Comparison of ENCODE assay signal across 8 mouse cellular contexts in genomic region chr12:21265946-21266783, GRCm38 (mm10). TPM values are rescaled to one million over a fixed set of nuclear protein-coding genes. Genes with fewer than 3 reads are reported as not detected.
DNase-seq lines count a peak whose midpoint lies in the region; ATAC-seq and TF ChIP-seq lines count a peak whose summit lies in the region.

No protein-coding gene starts in this region.

- TF ChIP-seq CTCF in liver, embryonic 14.5 days (IDR thresholded peaks at IDR 0.05; ENCODE audit: low read depth): peak; percentile 78

- no peaks in the 10 kb centered on the region for H3K27me3 ChIP-seq in forebrain, embryonic 16.5 days (replicated peaks; ENCODE audit: control insufficient read depth, insufficient read depth, low read length)
- no peaks in the 10 kb centered on the region for H3K27me3 ChIP-seq in liver, embryonic 14.5 days (ENCODE audit: control insufficient read depth, insufficient read depth, low read length)
- H3K27me3 ChIP-seq in neural tube, embryonic 12.5 days (replicated peaks): no peaks in the 10 kb centered on the region

- H3K4me3 ChIP-seq in ES-E14 (ENCODE audit: insufficient read depth in 1 of 2, low read depth in 1 of 2, low read length in 2 of 2, poor library complexity in 1 of 2, severe bottlenecking in 1 of 2): no peak overlapping the region
- H3K4me3 ChIP-seq in forebrain, embryonic 16.5 days (replicated peaks; ENCODE audit: low read length): no peak overlapping the region
- H3K4me3 ChIP-seq in liver, embryonic 14.5 days (ENCODE audit: insufficient read depth in 1 of 2, low read depth in 2 of 2, low read length in 2 of 2): no peak overlapping the region
- no peak overlapping the region for H3K4me3 ChIP-seq in neural tube, embryonic 12.5 days

- H3K9ac ChIP-seq in ES-E14 (ENCODE audit: insufficient read depth, low read depth, low read length, poor library complexity, severe bottlenecking): no peak overlapping the region
- no peak overlapping the region for H3K9ac ChIP-seq in forebrain, embryonic 16.5 days (replicated peaks; ENCODE audit: low read depth, low read length)
- no peak overlapping the region for H3K9ac ChIP-seq in liver, embryonic 14.5 days (replicated peaks)
- H3K9ac ChIP-seq in neural tube, embryonic 12.5 days: no peak overlapping the region

- no peak overlapping the region for H3K27ac ChIP-seq in ES-E14 (ENCODE audit: insufficient read depth, low read depth, low read length, poor library complexity, severe bottlenecking)
- H3K27ac ChIP-seq in forebrain, embryonic 16.5 days (ENCODE audit: low read length): no peak overlapping the region
- H3K27ac ChIP-seq in liver, embryonic 14.5 days: no peak overlapping the region
- H3K27ac ChIP-seq in neural tube, embryonic 12.5 days: no peak overlapping the region

- peak; percentile 90 for ATAC-seq in forebrain, embryonic 16.5 days
- peak; percentile 48; the same call in 1 of the 2 replicates for ATAC-seq in liver, embryonic 14.5 days (ENCODE audit: insufficient read depth)
- ATAC-seq in neural tube, embryonic 12.5 days (ENCODE audit: low FRiP score, low read depth): peak; percentile 84

- peaks cover 0 to 13% of the 10 kb centered on the region in 2 experiments; a peak in 2 of 4 replicates for H3K4me1 ChIP-seq in ES-E14 (ENCODE audit: control insufficient read depth in 2 of 2, insufficient read depth in 2 of 2, low read length in 2 of 2, poor library complexity in 1 of 2)
- H3K4me1 ChIP-seq in forebrain, embryonic 16.5 days (replicated peaks; ENCODE audit: control insufficient read depth, insufficient read depth, low read length): no peaks in the 10 kb centered on the region
- peaks cover 0 to 10% of the 10 kb centered on the region in 2 experiments; a peak in 2 of 4 replicates for H3K4me1 ChIP-seq in liver, embryonic 14.5 days (replicated peaks; ENCODE audit: control insufficient read depth in 2 of 2, insufficient read depth in 2 of 2, low read length in 1 of 2)
- H3K4me1 ChIP-seq in neural tube, embryonic 12.5 days: no peaks in the 10 kb centered on the region

- H3K9me3 ChIP-seq in ES-E14 (ENCODE audit: control insufficient read depth, insufficient read depth, low read depth, low read length): no peaks in the 10 kb centered on the region
- H3K9me3 ChIP-seq in forebrain, embryonic 16.5 days (ENCODE audit: control insufficient read depth, low read length): no peaks in the 10 kb centered on the region
- no peaks in the 10 kb centered on the region for H3K9me3 ChIP-seq in liver, embryonic 14.5 days (ENCODE audit: control insufficient read depth, low read length)
- H3K9me3 ChIP-seq in neural tube, embryonic 12.5 days: no peaks in the 10 kb centered on the region

- DNase-seq in ES-E14 (ENCODE audit: low read depth, low spot score): peak; percentile 43
- DNase-seq in cerebellum, adult 11 months: peak; percentile 50
- DNase-seq in heart, postnatal 25 days (ENCODE audit: low spot score): peak; percentile 29
- DNase-seq in kidney, postnatal 4 days: peak; percentile 76 to 84
- no peak for DNase-seq in liver, embryonic 14.5 days (ENCODE audit: low read depth in 3 of 3, low spot score in 3 of 3)
- DNase-seq in thymus, postnatal 36 days: peak; percentile 27 to 42

- H3K36me3 ChIP-seq in ES-E14 (ENCODE audit: control insufficient read depth, insufficient read depth, low read length, poor library complexity, severe bottlenecking): peaks cover 3% of the 10 kb centered on the region; the same call in 1 of the 2 replicates
- H3K36me3 ChIP-seq in forebrain, embryonic 16.5 days (ENCODE audit: control insufficient read depth, insufficient read depth): peaks cover 13% of the 10 kb centered on the region
- H3K36me3 ChIP-seq in liver, embryonic 14.5 days (replicated peaks; ENCODE audit: control insufficient read depth, insufficient read depth, low read depth): no peaks in the 10 kb centered on the region; the same call in 1 of the 2 replicates
- H3K36me3 ChIP-seq in neural tube, embryonic 12.5 days: peaks cover 75% of the 10 kb centered on the region

- WGBS in forebrain, embryonic 16.5 days: 76% methylated on average over 14 of the region's 14 CpGs
- 50% methylated on average over 14 of the region's 14 CpGs for WGBS in liver, embryonic 14.5 days (ENCODE audit: insufficient replicate concordance)
- 81% methylated on average over 14 of the region's 14 CpGs for WGBS in neural tube, embryonic 12.5 days

- no peak overlapping the region for H3K4me2 ChIP-seq in forebrain, embryonic 16.5 days (ENCODE audit: low read length)
- H3K4me2 ChIP-seq in liver, embryonic 14.5 days (ENCODE audit: low read depth): no peak overlapping the region
- H3K4me2 ChIP-seq in neural tube, embryonic 12.5 days (replicated peaks): no peak overlapping the region

- no peak for TF ChIP-seq EP300 in liver, embryonic 14.5 days (IDR thresholded peaks at IDR 0.05; ENCODE audit: low read depth)

- in situ Hi-C loops in ES-E14 (cut with MboI; ENCODE audit: low sequenced_read_pairs in 2 of 2, unreplicated experiment in 2 of 2): loop anchor here in 1 of 2 experiments (25.0 kb wide), 1 partner anchor 179 kb away; no protein-coding TSS in a partner anchor

- intact Hi-C loops in heart, postnatal 25 days (cut with DNase I): loop anchor here (2.0 to 5.0 kb wide), 2 partner anchors 37 to 189 kb away; no protein-coding TSS in a partner anchor

TF ChIP-seq in ES-E14, 5 proteins besides CTCF, POLR2A, EP300 and RAD21:
- TF ChIP-seq ZNF384 (IDR thresholded peaks at IDR 0.05; ENCODE audit: low read depth, low read length) (no peak), MAFK (IDR thresholded peaks at IDR 0.05; ENCODE audit: insufficient read depth, low read depth, low read length) (peak; percentile 21; the same call in 1 of the 2 replicates), ZC3H11A (IDR thresholded peaks at IDR 0.05; ENCODE audit: borderline replicate concordance, low read depth, low read length) (peak; percentile 50; the same call in 1 of the 2 replicates), HCFC1 (IDR thresholded peaks at IDR 0.05; ENCODE audit: borderline replicate concordance, insufficient read depth, low read length) (no peak), CHD2 (IDR thresholded peaks at IDR 0.05; ENCODE audit: low read depth, low read length) (no peak)

RNA-seq across cellular contexts. Expression of gene Cpsf3, which starts 19.0 kb away (rescaled TPM):
- total RNA-seq in ES-E14 (2012; rRNA removed): 49.6 and 57.5 TPM in 2 replicates
- polyA plus RNA-seq in forebrain, embryonic 16.5 days (2015; fragmentation: Nextera tagmentation; extraction: Ambion mirVana): 117 and 124 TPM in 2 replicates
- 10 to 100 TPM; 33.8 to 34.5 TPM for total RNA-seq in heart, postnatal 25 days (2021)
- 17.1 and 23.2 TPM in 2 replicates for polyA plus RNA-seq in liver, embryonic 14.5 days (2012; rRNA removed)
- 39.3 and 41.1 TPM in 2 replicates for polyA plus RNA-seq in liver, embryonic 14.5 days (2014; fragmentation: Nextera tagmentation; extraction: Ambion mirVana)
- polyA plus RNA-seq in neural tube, embryonic 12.5 days (2016; fragmentation: Nextera tagmentation; extraction: Ambion mirVana): 112 and 115 TPM in 2 replicates

RNA-seq across cellular contexts. Expression of gene Itgb1bp1, which starts 19.9 kb away (rescaled TPM):
- total RNA-seq in ES-E14 (2012; rRNA removed): 17.3 and 24.3 TPM in 2 replicates
- polyA plus RNA-seq in forebrain, embryonic 16.5 days (2015; fragmentation: Nextera tagmentation; extraction: Ambion mirVana): 43.2 and 43.5 TPM in 2 replicates
- 10 to 100 TPM; 40.9 to 49.7 TPM for total RNA-seq in heart, postnatal 25 days (2021)
- 8.9 and 10.8 TPM in 2 replicates for polyA plus RNA-seq in liver, embryonic 14.5 days (2012; rRNA removed)
- 22.6 and 22.8 TPM in 2 replicates for polyA plus RNA-seq in liver, embryonic 14.5 days (2014; fragmentation: Nextera tagmentation; extraction: Ambion mirVana)
- polyA plus RNA-seq in neural tube, embryonic 12.5 days (2016; fragmentation: Nextera tagmentation; extraction: Ambion mirVana): 42.0 and 42.6 TPM in 2 replicates

RNA-seq across cellular contexts. Expression of gene Iah1, which starts 50.0 kb away (rescaled TPM):
- 24.2 and 29.3 TPM in 2 replicates for total RNA-seq in ES-E14 (2012; rRNA removed)
- polyA plus RNA-seq in forebrain, embryonic 16.5 days (2015; fragmentation: Nextera tagmentation; extraction: Ambion mirVana): 40.2 and 40.6 TPM in 2 replicates
- total RNA-seq in heart, postnatal 25 days (2021): 10 to 100 TPM; 12.6 to 15.7 TPM
- polyA plus RNA-seq in liver, embryonic 14.5 days (2012; rRNA removed): 23.8 and 27.2 TPM in 2 replicates
- 34.0 and 38.1 TPM in 2 replicates for polyA plus RNA-seq in liver, embryonic 14.5 days (2014; fragmentation: Nextera tagmentation; extraction: Ambion mirVana)
- polyA plus RNA-seq in neural tube, embryonic 12.5 days (2016; fragmentation: Nextera tagmentation; extraction: Ambion mirVana): 36.3 and 41.0 TPM in 2 replicates

Comparison
In these comparisons a context has a peak if more than half of its experiments do, and no peak if none do; other contexts are left out.
1. DNase-seq: peak in ES-E14 (single experiment), cerebellum, adult 11 months (single experiment), heart, postnatal 25 days (single experiment), kidney, postnatal 4 days (2 of 2) and thymus, postnatal 36 days (2 of 2); none in liver, embryonic 14.5 days (0 of 3).
2. Peak in every context shown above with its lines, with median percentiles within 50 percentile points of each other: ATAC-seq.